Mouse (Mus musculus): ENCODE results near the gene Jchain. TPM values are rescaled to one million over a fixed set of nuclear protein-coding genes. Genes with fewer than 3 reads are reported as not detected.
"Not testable (repeated sequence)": the region's sequence is repeated elsewhere in the genome, so short reads cannot be mapped to it uniquely, and the experiment has no call there.

Gene Jchain
- polyA plus RNA-seq, 1 experiment from 2014 or later = 0.17 TPM

DNA sequence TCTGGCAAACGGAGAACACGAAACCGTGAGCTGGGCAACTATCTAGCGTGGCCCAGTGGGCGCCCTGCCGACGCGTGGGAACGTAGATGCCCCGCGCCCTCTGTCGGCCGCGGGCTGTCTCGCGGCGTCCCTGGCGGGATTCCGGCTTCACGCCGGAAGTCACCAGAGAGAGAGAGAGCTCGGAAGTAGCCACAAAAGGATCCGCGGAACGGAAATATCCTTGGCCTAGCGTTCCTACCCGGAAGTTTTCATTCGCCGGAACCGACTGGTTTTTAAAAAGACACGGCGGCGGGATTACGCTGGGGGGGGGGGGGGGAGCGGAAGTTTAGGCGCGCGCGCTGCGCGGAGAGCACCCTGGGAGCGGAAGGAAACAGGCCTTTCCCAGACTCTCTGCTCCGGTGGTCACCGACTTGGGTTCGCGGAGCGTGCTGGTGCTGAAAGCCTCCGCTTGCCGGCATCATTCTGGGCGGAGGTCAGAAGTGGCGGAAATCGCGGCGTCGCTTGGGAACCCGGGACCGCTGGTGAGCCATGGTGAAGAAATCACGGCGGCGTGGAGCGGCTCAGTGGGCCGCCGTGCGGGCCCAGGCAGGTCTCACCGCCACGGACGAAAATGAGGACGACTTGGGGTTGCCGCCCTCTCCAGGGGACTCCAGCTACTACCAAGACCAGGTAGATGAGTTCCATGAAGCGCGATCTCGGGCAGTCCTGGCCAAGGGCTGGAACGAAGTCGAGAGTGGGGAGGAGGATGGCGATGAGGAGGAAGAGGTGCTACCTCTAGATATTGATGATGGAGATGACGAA lies 26.6 kb upstream of the Jchain start, which contains the start of gene Utp3:
TSS of gene Utp3 (plus strand) at position 377 of the 801 bp plus-strand sequence.
- peak within 1 kb of the TSS; percentile 90 for H3K27ac ChIP-seq (replicated peaks)
- H3K36me3 ChIP-seq = peaks cover 7% of the 10 kb centered on the region; the same call in 1 of the 2 replicates
- under 1% methylated on average over 71 of the region's 76 CpGs for WGBS
- peak within 1 kb of the TSS; percentile 88 for H3K4me2 ChIP-seq
- no peaks in the 10 kb centered on the region for H3K27me3 ChIP-seq
- H3K4me3 ChIP-seq = peak within 1 kb of the TSS; percentile 90
- ATAC-seq (ENCODE audit: low read depth) = peak; percentile 97
- H3K9ac ChIP-seq = peak within 1 kb of the TSS; percentile 79
- no peaks in the 10 kb centered on the region for H3K9me3 ChIP-seq
- H3K4me1 ChIP-seq (replicated peaks) = peaks cover 23% of the 10 kb centered on the region

- Histone ChIP-seq H3K9me3 (no peaks in the 10 kb centered on the region), H3K9ac (peak overlapping the region; percentile 79), H3K4me2 (peak overlapping the region; percentile 61), H3K27me3 (no peaks in the 10 kb centered on the region), H3K4me1 (replicated peaks) (peaks cover 23% of the 10 kb centered on the region), H3K27ac (replicated peaks) (peak overlapping the region; percentile 90), H3K36me3 (peaks cover 7% of the 10 kb centered on the region; the same call in 1 of the 2 replicates), H3K4me3 (peak overlapping the region; percentile 90)
- peak; percentile 75 for ATAC-seq (ENCODE audit: low read depth)
- WGBS = 8% methylated on average over 29 of the region's 29 CpGs
Observed at GRCm38 (mm10) chr5:88553271-88554085, 25.8 kb upstream of the Jchain start.

DNA sequence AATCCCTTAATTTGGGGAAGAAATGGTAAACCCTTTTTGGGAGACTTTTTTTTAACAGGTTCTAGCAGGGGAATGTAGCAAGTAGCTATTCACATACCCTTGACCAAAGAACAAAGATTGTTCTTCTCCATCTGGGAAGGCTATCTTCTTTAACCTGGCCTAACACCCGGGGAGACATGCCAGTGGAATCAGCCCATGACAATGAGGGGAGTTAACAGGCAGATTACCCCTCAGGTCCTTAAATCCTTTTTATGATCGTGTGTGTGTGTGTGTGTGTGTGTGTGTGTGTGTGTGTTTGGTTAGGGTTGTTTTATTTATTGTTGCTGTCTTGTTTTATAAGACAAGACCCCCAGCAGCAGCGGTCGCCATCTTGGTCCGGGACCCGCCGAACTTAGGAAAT lies 17.8 kb upstream of the Jchain start:
- Histone ChIP-seq H3K9me3 (no peaks in the 10 kb centered on the region), H3K4me3 (no peak overlapping the region), H3K4me1 (replicated peaks) (no peaks in the 10 kb centered on the region), H3K27me3 (no peaks in the 10 kb centered on the region), H3K27ac (replicated peaks) (no peak overlapping the region), H3K9ac (no peak overlapping the region), H3K36me3 (no peaks in the 10 kb centered on the region), H3K4me2 (no peak overlapping the region)
- no peak for ATAC-seq (ENCODE audit: low read depth)
- WGBS = 82% methylated on average over 7 of the region's 7 CpGs

DNA sequence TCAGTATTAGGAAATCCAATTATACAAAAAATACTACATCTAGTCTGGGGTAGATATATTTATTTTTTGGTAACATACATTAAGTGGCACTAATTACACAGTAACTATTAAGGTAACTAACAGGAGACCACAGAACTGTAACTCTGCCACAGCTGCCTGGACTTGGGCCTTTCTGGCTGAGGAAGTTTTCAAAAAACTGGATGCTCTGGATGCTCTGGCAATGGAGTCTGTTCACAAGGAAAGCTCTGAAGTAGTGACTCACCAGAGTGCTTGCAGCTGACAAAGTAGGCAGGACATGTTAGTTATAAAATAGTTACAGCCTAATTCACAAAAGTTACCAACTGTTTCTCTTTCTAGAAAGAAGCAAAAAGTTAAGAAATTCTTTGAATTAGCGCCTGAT lies 16.7 kb upstream of the Jchain start:
- not testable (repeated sequence) for H3K4me1 ChIP-seq (replicated peaks); H3K9me3 ChIP-seq; H3K4me2 ChIP-seq; H3K4me3 ChIP-seq; H3K36me3 ChIP-seq; H3K9ac ChIP-seq; ATAC-seq (ENCODE audit: low read depth); H3K27me3 ChIP-seq; H3K27ac ChIP-seq (replicated peaks)
- WGBS = 94% methylated on average over 1 of the region's 1 CpGs

GRCm38 (mm10) chr5:88542651-88543282 lies 15.1 kb upstream of the Jchain start:
- no peak overlapping the region for H3K4me3 ChIP-seq
- H3K4me1 ChIP-seq (replicated peaks) = no peaks in the 10 kb centered on the region
- H3K4me2 ChIP-seq = no peak overlapping the region
- no peaks in the 10 kb centered on the region for H3K27me3 ChIP-seq
- no peaks in the 10 kb centered on the region for H3K9me3 ChIP-seq
- no peaks in the 10 kb centered on the region for H3K36me3 ChIP-seq
- no peak overlapping the region for H3K27ac ChIP-seq (replicated peaks)
- WGBS = 64% methylated on average over 5 of the region's 5 CpGs
- ATAC-seq (ENCODE audit: low read depth) = no peak
- H3K9ac ChIP-seq = no peak overlapping the region

DNA sequence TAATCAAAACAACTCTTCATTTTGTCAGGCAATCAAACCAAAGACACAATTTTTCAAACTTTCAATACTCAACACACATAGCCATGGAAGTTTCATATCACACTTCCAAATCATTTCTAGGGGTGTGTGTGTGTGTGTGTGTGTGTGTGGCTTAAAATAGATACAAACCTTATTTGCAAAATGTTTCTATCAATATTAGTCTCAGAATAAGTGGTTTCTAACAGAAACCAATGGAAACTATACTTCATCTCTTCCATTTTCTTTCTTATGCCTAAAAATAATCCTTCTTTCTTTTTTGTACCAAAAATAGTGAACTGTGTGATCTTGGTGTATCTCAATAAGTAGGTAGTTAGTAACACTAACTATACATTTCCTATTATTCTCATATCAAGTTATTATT lies 13.2 kb upstream of the Jchain start:
- Histone ChIP-seq H3K27me3 (no peaks in the 10 kb centered on the region), H3K9ac (no peak overlapping the region), H3K4me1 (replicated peaks) (no peaks in the 10 kb centered on the region), H3K4me3 (no peak overlapping the region), H3K9me3 (no peaks in the 10 kb centered on the region), H3K27ac (replicated peaks) (no peak overlapping the region), H3K4me2 (no peak overlapping the region), H3K36me3 (no peaks in the 10 kb centered on the region)
- ATAC-seq (ENCODE audit: low read depth) = no peak

DNA sequence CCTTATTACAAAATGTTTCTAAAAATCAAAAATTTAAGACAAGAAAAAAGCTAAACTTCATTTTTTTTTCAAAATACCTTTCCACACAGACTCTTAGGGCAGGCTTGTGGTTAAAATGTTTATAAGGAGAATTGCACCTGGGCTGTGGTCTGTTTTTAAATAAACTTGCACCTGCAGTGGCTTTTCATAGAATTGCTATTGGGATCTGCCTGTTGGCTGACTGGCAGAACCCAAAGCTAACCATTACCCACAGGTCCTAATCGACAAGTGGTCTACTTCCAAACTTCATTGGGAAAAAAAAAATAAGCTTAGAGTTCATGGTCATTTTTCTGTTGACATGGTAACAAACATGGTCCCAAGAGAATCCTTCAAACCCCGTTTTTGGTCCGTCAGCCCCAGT lies 7.0 kb upstream of the Jchain start:
- no peak overlapping the region for H3K27ac ChIP-seq (replicated peaks)
- 62% methylated on average over 3 of the region's 3 CpGs for WGBS
- H3K9me3 ChIP-seq = no peaks in the 10 kb centered on the region
- H3K4me1 ChIP-seq (replicated peaks) = no peaks in the 10 kb centered on the region
- no peak overlapping the region for H3K9ac ChIP-seq
- no peaks in the 10 kb centered on the region for H3K36me3 ChIP-seq
- no peak overlapping the region for H3K4me3 ChIP-seq
- H3K27me3 ChIP-seq = no peaks in the 10 kb centered on the region
- no peak for ATAC-seq (ENCODE audit: low read depth)
- H3K4me2 ChIP-seq = no peak overlapping the region

DNA sequence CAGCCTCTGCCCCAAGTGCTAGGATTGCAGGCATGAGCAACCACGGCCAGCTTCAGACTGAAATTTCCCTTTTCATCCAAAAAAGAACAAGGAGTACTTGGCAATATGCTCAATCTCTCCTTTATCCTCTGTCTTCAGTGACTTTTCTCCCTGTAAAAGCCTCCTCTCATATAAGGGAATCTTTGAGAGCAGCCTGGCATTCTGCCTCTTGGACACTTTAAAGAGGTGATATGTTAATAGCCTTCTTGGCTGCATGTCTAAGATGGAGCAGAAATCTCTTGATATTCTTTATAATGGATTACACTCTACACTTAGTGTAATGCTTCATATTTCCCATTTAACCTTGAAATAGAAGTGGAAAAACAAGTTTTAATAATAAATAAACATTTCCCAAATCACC lies 3.2 kb upstream of the Jchain start:
- WGBS = 71% methylated on average over 1 of the region's 1 CpGs
- no peak for ATAC-seq (ENCODE audit: low read depth)
- no peak overlapping the region for H3K9ac ChIP-seq
- H3K27me3 ChIP-seq = no peaks in the 10 kb centered on the region
- no peaks in the 10 kb centered on the region for H3K4me1 ChIP-seq (replicated peaks)
- no peaks in the 10 kb centered on the region for H3K9me3 ChIP-seq
- H3K27ac ChIP-seq (replicated peaks) = no peak overlapping the region
- no peak overlapping the region for H3K4me2 ChIP-seq
- no peak overlapping the region for H3K4me3 ChIP-seq
- no peaks in the 10 kb centered on the region for H3K36me3 ChIP-seq

GRCm38 (mm10) chr5:88519232-88519631 lies 8.5 kb downstream of the Jchain start:
- H3K4me1 ChIP-seq (replicated peaks) = no peaks in the 10 kb centered on the region
- H3K9ac ChIP-seq = no peak overlapping the region
- no peaks in the 10 kb centered on the region for H3K27me3 ChIP-seq
- H3K4me3 ChIP-seq = no peak overlapping the region
- no peak for ATAC-seq (ENCODE audit: low read depth)
- H3K9me3 ChIP-seq = no peaks in the 10 kb centered on the region
- WGBS = 14% methylated on average over 2 of the region's 2 CpGs
- H3K36me3 ChIP-seq = no peaks in the 10 kb centered on the region
- H3K27ac ChIP-seq (replicated peaks) = no peak overlapping the region
- H3K4me2 ChIP-seq = no peak overlapping the region

- no peak for ATAC-seq (ENCODE audit: low read depth)
- Histone ChIP-seq H3K9ac (no peak overlapping the region), H3K4me2 (no peak overlapping the region), H3K36me3 (no peaks in the 10 kb centered on the region), H3K27ac (replicated peaks) (no peak overlapping the region), H3K4me1 (replicated peaks) (no peaks in the 10 kb centered on the region), H3K4me3 (no peak overlapping the region), H3K9me3 (no peaks in the 10 kb centered on the region), H3K27me3 (no peaks in the 10 kb centered on the region)
- 83% methylated on average over 1 of the region's 1 CpGs for WGBS
Observed at GRCm38 (mm10) chr5:88508990-88509389, 18.7 kb downstream of the Jchain start.

DNA sequence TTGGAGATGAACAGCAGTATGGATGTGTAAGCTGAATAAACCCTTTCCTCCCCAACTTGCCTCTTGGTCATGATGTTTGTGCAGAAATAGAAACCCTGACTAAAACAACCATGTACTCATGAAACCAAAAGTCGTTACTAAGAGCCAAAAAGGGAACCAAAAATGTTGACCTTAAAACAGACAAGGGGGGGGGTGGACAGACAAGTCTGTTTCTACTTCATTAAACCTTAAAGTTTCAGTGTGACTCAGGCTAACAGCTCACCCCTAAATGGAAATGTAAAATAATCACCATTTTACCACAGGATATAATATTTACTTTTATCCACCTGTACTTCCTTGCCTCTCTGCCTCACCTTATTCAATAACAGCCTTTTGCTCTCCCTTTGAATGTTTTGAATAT lies 19.1 kb downstream of the Jchain start:
- no peak overlapping the region for H3K27ac ChIP-seq (replicated peaks)
- no peak overlapping the region for H3K4me2 ChIP-seq
- 80% methylated on average over 1 of the region's 1 CpGs for WGBS

DNA sequence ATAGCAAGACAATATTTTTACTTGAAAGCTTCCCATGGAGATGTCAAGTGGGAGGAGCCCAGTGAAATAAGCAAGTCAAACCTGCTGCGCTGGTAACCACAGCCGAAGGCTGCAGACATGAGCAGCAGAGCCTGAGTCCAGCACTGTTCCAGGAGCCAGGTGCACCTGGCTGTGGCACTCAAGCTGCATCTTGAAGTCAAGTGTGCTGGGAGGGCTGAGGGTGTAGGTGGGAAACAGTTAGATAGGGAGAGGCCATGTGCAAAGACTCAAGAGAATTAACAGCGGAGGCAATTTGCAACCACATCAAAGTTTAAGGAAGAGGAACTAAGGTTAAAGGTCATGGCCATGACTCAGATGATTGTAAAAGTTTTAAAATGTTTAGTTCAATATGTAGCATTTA lies 27.9 kb downstream of the Jchain start:
- H3K4me1 ChIP-seq (replicated peaks) = no peaks in the 10 kb centered on the region
- no peak overlapping the region for H3K4me3 ChIP-seq
- H3K4me2 ChIP-seq = no peak overlapping the region
- no peaks in the 10 kb centered on the region for H3K27me3 ChIP-seq
- H3K27ac ChIP-seq (replicated peaks) = no peak overlapping the region
- H3K36me3 ChIP-seq = no peaks in the 10 kb centered on the region
- H3K9ac ChIP-seq = no peak overlapping the region
- 89% methylated on average over 3 of the region's 3 CpGs for WGBS
- ATAC-seq (ENCODE audit: low read depth) = no peak
- H3K9me3 ChIP-seq = no peaks in the 10 kb centered on the region

More for the DNA sequence above, 19.1 kb downstream of the Jchain start:
- Histone ChIP-seq H3K4me1 (replicated peaks) (no peaks in the 10 kb centered on the region), H3K9me3 (no peaks in the 10 kb centered on the region), H3K36me3 (no peaks in the 10 kb centered on the region), H3K4me3 (no peak overlapping the region), H3K9ac (no peak overlapping the region), H3K27me3 (no peaks in the 10 kb centered on the region)
- ATAC-seq (ENCODE audit: low read depth) = no peak
